Mouse (Mus musculus) embryonic facial prominence, embryonic 14.5 days (tissue): ENCODE data around the gene Dram2. TPM values are rescaled to one million over a fixed set of nuclear protein-coding genes. Genes with fewer than 3 reads are reported as not detected.
A peak's percentile ranks its signal among the peaks of the same experiment; 100 is the strongest.
"Not testable (repeated sequence)": the region's sequence is repeated elsewhere in the genome, so short reads cannot be mapped to it uniquely, and the experiment has no call there.

ENCODE experiments used
- ATAC-seq: fragments of 200-750 bp; cut with Nextera tagmentation; 2 replicates; pipeline ENCODE4 v1.8.0; 2017; ENCODE audit warnings: low read depth, moderate number of reproducible peaks, moderate TSS enrichment
- DNase-seq: peaks from one replicate; pipeline ENCODE4 v3.0.0-alpha.2; 2015; ENCODE audit warnings: low spot score
- H3K27ac ChIP-seq: fragments of 300-500 bp; sonication (generic); replicated peaks from 2 replicates; pipeline ENCODE4 v1.5.1; 2014; ENCODE audit warnings: low read depth, mild to moderate bottlenecking, low read length, moderate library complexity
- H3K27me3 ChIP-seq: fragments of 300-500 bp; sonication (generic); replicated peaks from 2 replicates; pipeline ENCODE4 v1.6.1; 2014; ENCODE audit warnings: low read length; ENCODE audit not compliant: control insufficient read depth, insufficient read depth
- H3K36me3 ChIP-seq: fragments of 300-500 bp; sonication (generic); 2 replicates; pipeline ENCODE4 v1.6.1; 2014; ENCODE audit warnings: low read length, mixed read lengths; ENCODE audit not compliant: control insufficient read depth, insufficient read depth
- H3K4me1 ChIP-seq: fragments of 300-500 bp; sonication (generic); 2 replicates; pipeline ENCODE4 v1.6.1; 2014; ENCODE audit warnings: antibody characterized with exemption, low read length; ENCODE audit not compliant: control insufficient read depth, insufficient read depth
- H3K4me2 ChIP-seq: fragments of 300-500 bp; sonication (generic); 2 replicates; pipeline ENCODE4 v1.6.1; 2014; ENCODE audit warnings: low read depth, mild to moderate bottlenecking, low read length, moderate library complexity, mixed read lengths
- H3K4me3 ChIP-seq: fragments of 300-500 bp; sonication (generic); 2 replicates; pipeline ENCODE4 v1.5.1; 2014; ENCODE audit warnings: low read depth, mild to moderate bottlenecking, low read length
- H3K9ac ChIP-seq: fragments of 300-500 bp; sonication (generic); 2 replicates; pipeline ENCODE4 v1.6.1; 2014; ENCODE audit warnings: low read depth, mild to moderate bottlenecking, low read length, moderate library complexity, mixed read lengths
- H3K9me3 ChIP-seq: fragments of 300-500 bp; sonication (generic); 2 replicates; pipeline ENCODE4 v1.6.1; 2016; ENCODE audit warnings: low read length; ENCODE audit not compliant: control insufficient read depth
- WGBS: fragments of 180-500 bp; shearing (Covaris S2); extraction: QIAGEN DNeasy Blood & Tissue Kit; methylation state at CpG from one replicate; pipeline ENCODE4 v1.1.7; 2014; 5-methylcytosine and 5-hydroxymethylcytosine counted together
- polyA plus RNA-seq: library from polyadenylated mRNA; unstranded; fragments of >200 nt; fragmentation: Nextera tagmentation; extraction: Ambion mirVana; gene quantifications from 2 replicates; pipeline ENCODE4 v1.2.1, GENCODE M21; 2014

Gene Dram2
- polyA plus RNA-seq, 1 experiment from 2014 or later, result 69.9 TPM

DNA sequence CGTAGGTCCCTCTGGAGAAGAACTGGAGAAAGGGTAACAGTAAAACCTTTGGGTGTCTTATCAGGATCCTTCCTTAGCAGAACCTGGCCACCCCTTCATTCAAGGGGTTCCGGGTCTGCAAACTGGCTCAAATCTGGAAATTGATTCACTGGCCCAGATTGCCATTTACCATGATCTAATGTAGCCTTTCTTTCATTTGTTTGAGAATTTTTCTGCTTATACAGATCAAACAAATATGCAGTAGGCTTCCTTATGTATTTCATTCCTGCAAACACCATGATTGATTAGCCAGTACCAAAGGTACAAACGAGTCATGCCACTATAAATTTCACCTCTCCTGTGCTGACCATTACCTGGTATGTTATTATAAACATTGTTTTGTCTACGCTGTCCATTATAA lies 46.0 kb downstream of the Dram2 start:
- whole genome bisulfite sequencing, result 82% methylated on average over 4 of the region's 4 CpGs
- not testable (repeated sequence) for H3K36me3 ChIP-seq, ATAC-seq, H3K9me3 ChIP-seq, H3K9ac ChIP-seq, H3K4me3 ChIP-seq, H3K4me1 ChIP-seq, H3K27me3 ChIP-seq, H3K27ac ChIP-seq, H3K4me2 ChIP-seq
- DNase-seq, result peak; percentile 22

GRCm38 (mm10) chr3:106618103-106618502 lies 70.5 kb downstream of the Dram2 start:
- WGBS, result 82% methylated on average over 1 of the region's 1 CpGs
- no peaks in the 10 kb centered on the region for H3K4me1 ChIP-seq
- no peak for ATAC-seq
- no peaks in the 10 kb centered on the region for H3K36me3 ChIP-seq
- no peaks in the 10 kb centered on the region for H3K9me3 ChIP-seq
- H3K4me3 ChIP-seq, result no peak overlapping the region
- H3K9ac ChIP-seq, result no peak overlapping the region
- no peak overlapping the region for H3K27ac ChIP-seq
- no peak for DNase-seq
- H3K27me3 ChIP-seq, result no peaks in the 10 kb centered on the region
- no peak overlapping the region for H3K4me2 ChIP-seq

Other genes starting within 250 kb of the Dram2 start
- not detected in 2 replicates for gene Chil6, start 141.6 kb upstream of the Dram2 start, polyA plus RNA-seq
- gene Dennd2d, start 65.4 kb upstream of the Dram2 start, polyA plus RNA-seq, result 3.5 and 5.8 TPM in 2 replicates
- 65.9 and 67.9 TPM in 2 replicates for gene Cept1, start within 50 bp of the Dram2 start, polyA plus RNA-seq
- 12.4 and 16.8 TPM in 2 replicates for gene Lrif1, start 137.2 kb downstream of the Dram2 start, polyA plus RNA-seq
- gene Cd53, start 242.4 kb downstream of the Dram2 start, polyA plus RNA-seq, result 13.8 and 14.9 TPM in 2 replicates